In the genomic region with DNA sequence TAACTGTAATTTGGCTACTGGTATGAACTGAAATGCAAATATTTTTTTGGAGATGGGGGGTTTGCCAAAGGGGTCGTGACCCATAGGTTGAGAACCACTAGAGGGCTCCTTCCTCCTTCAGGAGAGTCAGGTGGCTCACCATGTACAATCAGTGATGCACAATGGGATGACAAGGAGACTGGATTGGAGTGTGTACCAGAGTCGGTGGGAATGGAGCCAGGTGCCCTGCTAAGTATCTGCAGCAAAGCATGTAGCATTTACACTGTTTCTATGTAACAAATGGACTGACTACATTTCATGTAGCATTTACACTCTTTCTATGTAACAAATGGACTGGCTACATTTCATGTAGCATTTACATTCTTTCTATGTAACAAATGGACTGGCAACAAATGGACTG, we compare ENCODE assay signal across 15 mouse cellular contexts.
"Had no signal": no experiment of that assay in that cellular context is flagged by ENCODE, and none has a peak within 500 bp of the region (broad histone marks: within the 10 kb centered on the region; RNA-seq: fewer than 3 reads in every experiment).

No protein-coding gene starts in this region.

- H3K27me3 ChIP-seq: limb, embryonic 15.5 days; liver, embryonic 12.5 days; lung, embryonic 15.5 days; midbrain, embryonic 15.5 days; neural tube, embryonic 12.5 days had no signal

- H3K4me3 ChIP-seq: limb, embryonic 15.5 days; liver, embryonic 12.5 days; lung, embryonic 15.5 days; megakaryocyte, embryonic 14.5 days; midbrain, embryonic 15.5 days; neural tube, embryonic 12.5 days had no signal

- H3K4me1 ChIP-seq: limb, embryonic 15.5 days; liver, embryonic 12.5 days; lung, embryonic 15.5 days had no signal

- H3K4me2 ChIP-seq: limb, embryonic 15.5 days; liver, embryonic 12.5 days; lung, embryonic 15.5 days; midbrain, embryonic 11.5 days; midbrain, embryonic 15.5 days; neural tube, embryonic 12.5 days had no signal

- ATAC-seq: liver, embryonic 12.5 days; midbrain, embryonic 15.5 days had no signal

- H3K9me3 ChIP-seq: limb, embryonic 15.5 days; liver, embryonic 12.5 days; lung, embryonic 15.5 days; midbrain, embryonic 15.5 days; neural tube, embryonic 12.5 days had no signal

- H3K9ac ChIP-seq: limb, embryonic 15.5 days; liver, embryonic 12.5 days; lung, embryonic 15.5 days; midbrain, embryonic 15.5 days; neural tube, embryonic 12.5 days had no signal

- H3K27ac ChIP-seq: limb, embryonic 15.5 days; liver, embryonic 12.5 days; lung, embryonic 15.5 days; macrophage; midbrain, embryonic 15.5 days; neural tube, embryonic 12.5 days had no signal

- DNase-seq: kidney, postnatal 14 days; layer of hippocampus, adult 9-11 months; layer of hippocampus, postnatal 36 days; lung, postnatal 14 days; right cerebral cortex, postnatal 14 days; thymus, adult 2 months; thymus, postnatal 25 days had no signal
